In the genomic region with DNA sequence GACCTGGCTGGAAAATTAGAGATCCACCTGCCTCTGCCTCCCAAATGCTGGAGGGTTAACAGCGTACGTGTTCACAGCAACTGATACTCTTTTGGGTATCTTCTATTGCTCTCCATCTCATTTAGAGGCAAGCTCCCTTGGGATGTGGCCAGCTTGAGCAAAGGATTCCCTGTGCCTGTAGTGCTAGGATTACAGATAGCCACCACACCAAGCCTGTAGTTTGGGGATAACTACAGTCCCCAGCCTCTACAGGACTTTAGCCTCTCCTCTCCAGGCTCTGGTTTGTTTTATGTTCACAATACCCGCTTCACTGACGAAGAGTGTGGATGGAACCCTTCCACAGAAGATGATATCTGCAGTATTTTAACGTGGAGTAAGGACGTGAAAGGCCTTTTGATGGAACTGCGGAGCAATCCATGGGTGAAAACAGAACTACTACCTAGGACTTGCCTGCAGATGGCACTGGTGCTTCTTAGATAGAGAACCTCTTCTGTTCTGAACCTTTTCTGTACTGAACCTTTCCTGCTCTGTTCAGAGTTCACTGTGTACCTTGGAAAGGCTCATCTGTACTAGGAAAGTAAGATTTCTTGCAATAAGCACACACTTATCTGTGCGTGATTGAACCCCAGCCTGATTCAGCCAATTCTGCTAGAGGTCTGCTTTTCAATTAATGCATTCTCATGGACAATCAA, we compare ENCODE assay signal across 9 mouse cellular contexts.
A peak's percentile ranks its signal among the peaks of the same experiment; 100 is the strongest.
DNase-seq lines count a peak whose midpoint lies in the region; ATAC-seq lines count a peak whose summit lies in the region.
"Had no signal": no experiment of that assay in that cellular context is flagged by ENCODE, and none has a peak within 500 bp of the region (broad histone marks: within the 10 kb centered on the region; RNA-seq: fewer than 3 reads in every experiment).

No protein-coding gene starts in this region.

- no peaks in the 10 kb centered on the region for H3K27me3 ChIP-seq in forebrain, embryonic 12.5 days
- H3K27me3 ChIP-seq in kidney, embryonic 14.5 days (ENCODE audit: control insufficient read depth, insufficient read depth, low read length): no peaks in the 10 kb centered on the region
- no peaks in the 10 kb centered on the region for H3K27me3 ChIP-seq in limb, embryonic 13.5 days
- no peaks in the 10 kb centered on the region for H3K27me3 ChIP-seq in stomach, embryonic 14.5 days (ENCODE audit: control insufficient read depth, insufficient read depth, low read length)
- H3K27me3 ChIP-seq: stomach, embryonic 15.5 days had no signal

- 44% methylated on average over 8 of the region's 8 CpGs for whole genome bisulfite sequencing in forebrain, embryonic 12.5 days
- 47% methylated on average over 8 of the region's 8 CpGs for WGBS in kidney, embryonic 14.5 days
- 52% methylated on average over 8 of the region's 8 CpGs for WGBS in limb, embryonic 13.5 days
- 46% methylated on average over 8 of the region's 8 CpGs for WGBS in stomach, embryonic 14.5 days

- H3K4me1 ChIP-seq in forebrain, embryonic 12.5 days: no peaks in the 10 kb centered on the region
- H3K4me1 ChIP-seq in kidney, embryonic 14.5 days (ENCODE audit: control insufficient read depth, insufficient read depth, low read length): no peaks in the 10 kb centered on the region
- H3K4me1 ChIP-seq in limb, embryonic 13.5 days: no peaks in the 10 kb centered on the region
- no peaks in the 10 kb centered on the region for H3K4me1 ChIP-seq in stomach, embryonic 14.5 days (ENCODE audit: control insufficient read depth, insufficient read depth, low read length)
- H3K4me1 ChIP-seq: stomach, embryonic 15.5 days had no signal

- H3K36me3 ChIP-seq in forebrain, embryonic 12.5 days (replicated peaks): no peaks in the 10 kb centered on the region
- H3K36me3 ChIP-seq in kidney, embryonic 14.5 days (ENCODE audit: control insufficient read depth, insufficient read depth, low read length): no peaks in the 10 kb centered on the region
- H3K36me3 ChIP-seq in limb, embryonic 13.5 days: no peaks in the 10 kb centered on the region
- no peaks in the 10 kb centered on the region for H3K36me3 ChIP-seq in stomach, embryonic 14.5 days (ENCODE audit: control insufficient read depth, insufficient read depth, low read length)
- H3K36me3 ChIP-seq: stomach, embryonic 15.5 days had no signal

- DNase-seq in cerebellum, adult 11 months: no peak
- peak; percentile 71 for DNase-seq in ZHBTc4 (ENCODE audit: low read depth, low spot score)
- DNase-seq in thymus, adult 18-20 months: no peak

- no peak overlapping the region for H3K4me3 ChIP-seq in forebrain, embryonic 12.5 days (replicated peaks)
- no peak overlapping the region for H3K4me3 ChIP-seq in kidney, embryonic 14.5 days (ENCODE audit: low read length)
- no peak overlapping the region for H3K4me3 ChIP-seq in limb, embryonic 13.5 days
- H3K4me3 ChIP-seq in stomach, embryonic 14.5 days (ENCODE audit: low read depth, low read length): no peak overlapping the region
- H3K4me3 ChIP-seq: stomach, embryonic 15.5 days had no signal

- H3K27ac ChIP-seq in forebrain, embryonic 12.5 days: no peak overlapping the region
- H3K27ac ChIP-seq in kidney, embryonic 14.5 days (ENCODE audit: low read depth, low read length): no peak overlapping the region
- no peak overlapping the region for H3K27ac ChIP-seq in limb, embryonic 13.5 days
- no peak overlapping the region for H3K27ac ChIP-seq in stomach, embryonic 14.5 days (ENCODE audit: low read length)
- H3K27ac ChIP-seq: stomach, embryonic 15.5 days had no signal

- ATAC-seq in cerebellum, adult (ENCODE audit: insufficient number of reproducible peaks, low FRiP score, low TSS enrichment): peak; percentile 64; the same call in 1 of the 2 replicates
- peak; percentile 85 for ATAC-seq in forebrain, embryonic 12.5 days (ENCODE audit: low FRiP score)
- peak; percentile 88 for ATAC-seq in kidney, embryonic 14.5 days (ENCODE audit: low FRiP score, low TSS enrichment)
- peak; percentile 57; the same call in 1 of the 2 replicates for ATAC-seq in limb, embryonic 13.5 days (ENCODE audit: low FRiP score, low read depth)
- peak; percentile 62; the same call in 1 of the 2 replicates for ATAC-seq in stomach, embryonic 14.5 days (ENCODE audit: insufficient number of reproducible peaks, insufficient read depth, low FRiP score, low read depth)

- no peak overlapping the region for H3K9ac ChIP-seq in forebrain, embryonic 12.5 days
- H3K9ac ChIP-seq in kidney, embryonic 14.5 days (ENCODE audit: low read depth, low read length): no peak overlapping the region
- no peak overlapping the region for H3K9ac ChIP-seq in limb, embryonic 13.5 days
- H3K9ac ChIP-seq in stomach, embryonic 14.5 days (replicated peaks; ENCODE audit: low read depth, low read length): no peak overlapping the region
- H3K9ac ChIP-seq: stomach, embryonic 15.5 days had no signal

- H3K4me2 ChIP-seq in forebrain, embryonic 12.5 days: no peak overlapping the region
- no peak overlapping the region for H3K4me2 ChIP-seq in kidney, embryonic 14.5 days (replicated peaks; ENCODE audit: low read depth, low read length)
- H3K4me2 ChIP-seq in limb, embryonic 13.5 days (replicated peaks): no peak overlapping the region
- no peak overlapping the region for H3K4me2 ChIP-seq in stomach, embryonic 14.5 days (replicated peaks; ENCODE audit: low read depth, low read length)
- H3K4me2 ChIP-seq: stomach, embryonic 15.5 days had no signal

- no peaks in the 10 kb centered on the region for H3K9me3 ChIP-seq in forebrain, embryonic 12.5 days
- H3K9me3 ChIP-seq in kidney, embryonic 14.5 days (ENCODE audit: control insufficient read depth, low read length): no peaks in the 10 kb centered on the region
- no peaks in the 10 kb centered on the region for H3K9me3 ChIP-seq in limb, embryonic 13.5 days
- no peaks in the 10 kb centered on the region for H3K9me3 ChIP-seq in stomach, embryonic 14.5 days (ENCODE audit: control insufficient read depth, low read depth, low read length)
- H3K9me3 ChIP-seq: stomach, embryonic 15.5 days had no signal
